ENCODE assay signal across 15 mouse cellular contexts in the genomic region with DNA sequence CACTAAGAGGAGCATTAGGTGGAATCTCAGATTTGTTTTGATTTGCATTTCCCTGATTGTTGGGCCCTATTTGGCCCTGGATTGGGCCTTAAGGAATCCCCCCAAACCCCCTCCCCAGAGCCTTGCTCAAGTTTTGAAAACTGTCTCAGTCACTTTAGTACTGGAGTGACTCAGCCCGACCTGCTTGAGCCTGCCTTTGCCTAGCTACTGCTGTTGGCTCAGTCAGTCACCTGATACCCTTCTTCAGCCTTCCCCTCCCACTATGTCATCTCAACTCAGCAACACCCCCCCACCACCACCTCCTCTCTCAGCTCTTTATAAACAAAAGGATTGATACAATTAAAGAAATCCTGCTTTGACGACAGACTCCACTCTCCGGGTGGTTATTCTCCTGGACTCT.
"Had no signal": no experiment of that assay in that cellular context is flagged by ENCODE, and none has a peak within 500 bp of the region (broad histone marks: within the 10 kb centered on the region; RNA-seq: fewer than 3 reads in every experiment).

No protein-coding gene starts in this region.

- H3K4me3 ChIP-seq: intestine, embryonic 15.5 days; layer of hippocampus, adult 2 months; limb, embryonic 13.5 days; megakaryocyte, embryonic 14.5 days; neural tube, embryonic 15.5 days had no signal

- H3K27me3 ChIP-seq: intestine, embryonic 15.5 days; limb, embryonic 13.5 days; megakaryocyte, embryonic 14.5 days; neural tube, embryonic 15.5 days had no signal

- ATAC-seq: intestine, embryonic 15.5 days; lung, postnatal 0 days had no signal

- H3K9me3 ChIP-seq: intestine, embryonic 15.5 days; limb, embryonic 13.5 days; neural tube, embryonic 15.5 days had no signal

- H3K36me3 ChIP-seq: intestine, embryonic 15.5 days; limb, embryonic 13.5 days; neural tube, embryonic 15.5 days had no signal

- DNase-seq: kidney, adult 18-20 months; kidney, postnatal 36 days; lung, postnatal 4 days; right cerebral cortex, adult 18-20 months; right cerebral cortex, postnatal 25 days; thymus, postnatal 4 days had no signal

- H3K4me2 ChIP-seq: intestine, embryonic 15.5 days; limb, embryonic 13.5 days; midbrain, embryonic 11.5 days; neural tube, embryonic 15.5 days had no signal

- H3K9ac ChIP-seq: intestine, embryonic 15.5 days; limb, embryonic 13.5 days; liver, embryonic 14.5 days; neural tube, embryonic 15.5 days had no signal

- H3K27ac ChIP-seq: intestine, embryonic 15.5 days; layer of hippocampus, adult 2 months; limb, embryonic 13.5 days; liver, embryonic 14.5 days; neural tube, embryonic 15.5 days; stomach, postnatal 0 days had no signal

- H3K4me1 ChIP-seq: intestine, embryonic 15.5 days; limb, embryonic 13.5 days; megakaryocyte, embryonic 14.5 days; neural tube, embryonic 15.5 days had no signal
